Comparison of ENCODE assay signal across 21 mouse cellular contexts in genomic region chr14:8632211-8632610, GRCm38 (mm10). TPM values are rescaled to one million over a fixed set of nuclear protein-coding genes. Genes with fewer than 3 reads are reported as not detected.
DNase-seq lines count a peak whose midpoint lies in the region; ATAC-seq and TF ChIP-seq lines count a peak whose summit lies in the region.
"Had no signal": no experiment of that assay in that cellular context is flagged by ENCODE, and none has a peak within 500 bp of the region (broad histone marks: within the 10 kb centered on the region; RNA-seq: fewer than 3 reads in every experiment).

No protein-coding gene starts in this region.

- H3K27ac ChIP-seq in thymus, adult 2 months (ENCODE audit: control insufficient read depth, insufficient read depth, low read length) = no peak overlapping the region
- H3K27ac ChIP-seq: embryonic facial prominence, embryonic 13.5 days; forebrain, embryonic 13.5 days; hindbrain, embryonic 10.5 days; hindbrain, embryonic 14.5 days had no signal

- H3K4me3 ChIP-seq in thymus, adult 2 months (ENCODE audit: control insufficient read depth, insufficient read depth, low read length) = no peak overlapping the region
- H3K4me3 ChIP-seq: embryonic facial prominence, embryonic 13.5 days; forebrain, embryonic 13.5 days; heart, embryonic 12.5 days; hindbrain, embryonic 10.5 days had no signal

- no peaks in the 10 kb centered on the region for H3K36me3 ChIP-seq in thymus, adult 2 months (ENCODE audit: control insufficient read depth, insufficient read depth, low read length)
- H3K36me3 ChIP-seq: embryonic facial prominence, embryonic 13.5 days; heart, embryonic 12.5 days; hindbrain, embryonic 10.5 days had no signal

- no peak for ATAC-seq in CD4-positive, CD25-positive, alpha-beta regulatory T cell, adult 4 months
- no peak for ATAC-seq in erythroid progenitor cell, adult 5-6 weeks (replicated peaks; ENCODE audit: low FRiP score, poor library complexity, severe bottlenecking)
- ATAC-seq: forebrain, embryonic 13.5 days; forebrain, postnatal 0 days had no signal

- peak; percentile 19 for DNase-seq in CD4-positive, CD25-positive, alpha-beta regulatory T cell, adult 2 months (ENCODE audit: low read depth, low spot score)
- DNase-seq in thymus, adult 2 months = peak; percentile 53
- DNase-seq in thymus, postnatal 25 days = peak; percentile 65
- DNase-seq in cerebellum, postnatal 25 days = no peak
- DNase-seq in natural killer cell, adult 2 months (ENCODE audit: low spot score in 2 of 2) = no peak
- DNase-seq: adrenal gland, adult 8-10 months; adrenal gland, postnatal 36 days; B cell, adult 2 months; cerebellum, adult 8-10 months; cerebellum, postnatal 36 days; forebrain, postnatal 0 days; gastrocnemius, postnatal 14 days had no signal

- TF ChIP-seq POLR2A in thymus, adult 2 months (IDR thresholded peaks at IDR 0.05; ENCODE audit: control insufficient read depth, extremely low read depth, insufficient read depth, low read length, poor library complexity) = no peak

- no peak for TF ChIP-seq CTCF in thymus, adult 2 months (IDR thresholded peaks at IDR 0.05; ENCODE audit: borderline replicate concordance, control insufficient read depth, extremely low read depth, insufficient read depth, low read length, poor library complexity)

- WGBS in thymus, adult 2 months = 8% methylated on average over 6 of the region's 6 CpGs

- H3K27me3 ChIP-seq in thymus, adult 2 months (ENCODE audit: control insufficient read depth, insufficient read depth, low read length) = no peaks in the 10 kb centered on the region
- H3K27me3 ChIP-seq: embryonic facial prominence, embryonic 13.5 days; forebrain, embryonic 13.5 days; heart, embryonic 12.5 days had no signal

- peaks cover 5% of the 10 kb centered on the region; the same call in 1 of the 2 replicates for H3K4me1 ChIP-seq in thymus, adult 2 months (replicated peaks; ENCODE audit: control insufficient read depth, insufficient read depth, low read length)
- H3K4me1 ChIP-seq: embryonic facial prominence, embryonic 13.5 days; forebrain, embryonic 13.5 days; heart, embryonic 12.5 days; hindbrain, embryonic 10.5 days had no signal

RNA-seq across cellular contexts. Expression of gene 4930452B06Rik, which starts 33.8 kb away (rescaled TPM):
- polyA plus RNA-seq in CD4-positive, CD25-positive, alpha-beta regulatory T cell, adult 4 months (2017; shearing (Covaris generic)) = under 1 TPM; 0.17 to 0.29 TPM
- 1.1 and 1.4 TPM in 2 replicates for polyA plus RNA-seq in thymus, adult 2 months (2012; rRNA removed)
- total RNA-seq in erythroid progenitor cell, adult 5-6 weeks (2015; ENCODE audit: low replicate concordance) = not detected in 2 replicates
- total RNA-seq in erythroid progenitor cell, adult 5-6 weeks (2017; ENCODE audit: low replicate concordance) = not detected in 2 replicates
- total RNA-seq: gastrocnemius, adult 18-20 months; granulocyte monocyte progenitor cell, adult 5-6 weeks had no signal

Comparison
In these comparisons a context has a peak if more than half of its experiments do, and no peak if none do; other contexts are left out.
1. DNase-seq: peak in CD4-positive, CD25-positive, alpha-beta regulatory T cell, adult 2 months (single experiment), thymus, adult 2 months (single experiment) and thymus, postnatal 25 days (single experiment); none in cerebellum, postnatal 25 days (0 of 2) and natural killer cell, adult 2 months (0 of 2).